Comparison of ENCODE assay signal across 30 mouse cellular contexts in genomic region chr7:6262120-6262519, GRCm38 (mm10). TPM values are rescaled to one million over a fixed set of nuclear protein-coding genes. Genes with fewer than 3 reads are reported as not detected.
DNase-seq lines count a peak whose midpoint lies in the region; ATAC-seq and TF ChIP-seq lines count a peak whose summit lies in the region.
"Had no signal": no experiment of that assay in that cellular context is flagged by ENCODE, and none has a peak within 500 bp of the region (broad histone marks: within the 10 kb centered on the region; RNA-seq: fewer than 3 reads in every experiment).

No protein-coding gene starts in this region.

- H3K9ac ChIP-seq in midbrain, postnatal 0 days (replicated peaks; ENCODE audit: low read length, poor library complexity, severe bottlenecking): no peak overlapping the region
- no peak overlapping the region for H3K9ac ChIP-seq in midbrain, embryonic 15.5 days
- H3K9ac ChIP-seq: forebrain, embryonic 12.5 days; hindbrain, embryonic 13.5 days; intestine, embryonic 15.5 days; liver, embryonic 13.5 days; midbrain, embryonic 13.5 days had no signal

- no peak overlapping the region for H3K4me3 ChIP-seq in kidney, adult 2 months (ENCODE audit: insufficient read depth, low read depth, low read length)
- no peak overlapping the region for H3K4me3 ChIP-seq in midbrain, postnatal 0 days (ENCODE audit: low read depth, low read length)
- no peak overlapping the region for H3K4me3 ChIP-seq in midbrain, embryonic 15.5 days
- H3K4me3 ChIP-seq: embryonic facial prominence, embryonic 10.5 days; forebrain, embryonic 12.5 days; hindbrain, embryonic 13.5 days; intestine, embryonic 15.5 days; left cerebral cortex, adult 2 months; liver, embryonic 13.5 days; midbrain, embryonic 13.5 days; myocyte had no signal

- peak; percentile 31 for DNase-seq in kidney, adult 2 months
- DNase-seq in kidney, adult 11 months: no peak
- no peak for DNase-seq in midbrain, postnatal 0 days (ENCODE audit: low spot score)
- no peak for DNase-seq in Patski (ENCODE audit: low read depth, low spot score)
- DNase-seq in heart, adult 8-10 months (ENCODE audit: low spot score): no peak
- DNase-seq in spleen, postnatal 4 days (ENCODE audit: low spot score in 2 of 2): no peak
- DNase-seq: adrenal gland, adult 8-10 months; cerebellum, adult 8-10 months; gastrocnemius, postnatal 36 days; heart, postnatal 14 days; kidney, postnatal 10 days; layer of hippocampus, adult 9-11 months; left cerebral cortex, postnatal 4 days; liver, embryonic 13.5 days; thymus, postnatal 36 days had no signal

- in situ Hi-C loops in Patski (cut with MboI; ENCODE audit: low pct_unique_long_range_greater_than_20kb): no loop called here

- no peak overlapping the region for H3K27ac ChIP-seq in kidney, adult 2 months (ENCODE audit: insufficient read depth, low read depth, low read length)
- no peak overlapping the region for H3K27ac ChIP-seq in midbrain, postnatal 0 days (ENCODE audit: low read depth, low read length)
- H3K27ac ChIP-seq in midbrain, embryonic 15.5 days: no peak overlapping the region
- H3K27ac ChIP-seq: embryonic facial prominence, embryonic 10.5 days; forebrain, embryonic 12.5 days; hindbrain, embryonic 13.5 days; intestine, embryonic 15.5 days; left cerebral cortex, adult 2 months; liver, embryonic 13.5 days; midbrain, embryonic 13.5 days had no signal

- WGBS in kidney, adult 2 months: 87% methylated on average over 3 of the region's 3 CpGs
- WGBS in midbrain, postnatal 0 days: 84% methylated on average over 3 of the region's 3 CpGs
- 81% methylated on average over 3 of the region's 3 CpGs for WGBS in midbrain, embryonic 15.5 days

- CTCF ChIA-PET in Patski (lab: Charles Lee): no interaction called here

- ATAC-seq in midbrain, postnatal 0 days (ENCODE audit: low FRiP score): no peak
- ATAC-seq in midbrain, embryonic 15.5 days (replicated peaks): no peak
- ATAC-seq in Patski: no peak
- ATAC-seq: intestine, embryonic 15.5 days; lung, postnatal 0 days; midbrain, embryonic 13.5 days had no signal

- no peaks in the 10 kb centered on the region for H3K27me3 ChIP-seq in kidney, adult 2 months (replicated peaks; ENCODE audit: control insufficient read depth, insufficient read depth, low read length)
- H3K27me3 ChIP-seq in midbrain, postnatal 0 days (ENCODE audit: insufficient read depth, low read length): no peaks in the 10 kb centered on the region
- no peaks in the 10 kb centered on the region for H3K27me3 ChIP-seq in midbrain, embryonic 15.5 days (replicated peaks)
- H3K27me3 ChIP-seq in Patski: peaks cover 24% of the 10 kb centered on the region
- H3K27me3 ChIP-seq: forebrain, embryonic 12.5 days; hindbrain, embryonic 13.5 days; intestine, embryonic 15.5 days; liver, embryonic 13.5 days; midbrain, embryonic 13.5 days had no signal

- no peaks in the 10 kb centered on the region for H3K4me1 ChIP-seq in kidney, adult 2 months (ENCODE audit: control insufficient read depth, insufficient read depth, low read length)
- no peaks in the 10 kb centered on the region for H3K4me1 ChIP-seq in midbrain, postnatal 0 days (ENCODE audit: insufficient read depth, low read length)
- no peaks in the 10 kb centered on the region for H3K4me1 ChIP-seq in midbrain, embryonic 15.5 days
- H3K4me1 ChIP-seq: embryonic facial prominence, embryonic 10.5 days; forebrain, embryonic 12.5 days; hindbrain, embryonic 13.5 days; intestine, embryonic 15.5 days; liver, embryonic 13.5 days; midbrain, embryonic 13.5 days had no signal

- TF ChIP-seq CTCF in kidney, adult 2 months (conservative IDR thresholded peaks at IDR 0.05; ENCODE audit: insufficient read depth, insufficient read length, low read depth, low read length): peak; percentile 69
- TF ChIP-seq CTCF in midbrain, postnatal 0 days (IDR thresholded peaks at IDR 0.05): peak; percentile 28; the same call in 1 of the 2 replicates
- peak; percentile 32 for TF ChIP-seq CTCF in Patski (IDR thresholded peaks at IDR 0.05)

- POLR2A ChIA-PET in Patski (lab: Charles Lee): no interaction called here

- no peak overlapping the region for H3K4me2 ChIP-seq in midbrain, postnatal 0 days (ENCODE audit: low read depth, low read length, poor library complexity, severe bottlenecking)
- H3K4me2 ChIP-seq in midbrain, embryonic 15.5 days: no peak overlapping the region
- H3K4me2 ChIP-seq: forebrain, embryonic 12.5 days; heart, embryonic 11.5 days; hindbrain, embryonic 13.5 days; intestine, embryonic 15.5 days; liver, embryonic 13.5 days; midbrain, embryonic 13.5 days had no signal

- H3K36me3 ChIP-seq in kidney, adult 2 months (ENCODE audit: control insufficient read depth, insufficient read depth, low read length): no peaks in the 10 kb centered on the region
- no peaks in the 10 kb centered on the region for H3K36me3 ChIP-seq in midbrain, postnatal 0 days (ENCODE audit: insufficient read depth, low read length)
- no peaks in the 10 kb centered on the region for H3K36me3 ChIP-seq in midbrain, embryonic 15.5 days (replicated peaks)
- H3K36me3 ChIP-seq: embryonic facial prominence, embryonic 10.5 days; forebrain, embryonic 12.5 days; hindbrain, embryonic 13.5 days; intestine, embryonic 15.5 days; liver, embryonic 13.5 days; midbrain, embryonic 13.5 days had no signal

- 0 out of 2 replicates have a peak, but pooled peaks cover 3% of the 10 kb centered on the region for H3K9me3 ChIP-seq in midbrain, postnatal 0 days (ENCODE audit: low read length)
- no peaks in the 10 kb centered on the region for H3K9me3 ChIP-seq in midbrain, embryonic 15.5 days
- H3K9me3 ChIP-seq: forebrain, embryonic 12.5 days; hindbrain, embryonic 13.5 days; intestine, embryonic 15.5 days; liver, embryonic 13.5 days; midbrain, embryonic 13.5 days had no signal

- no peak for TF ChIP-seq POLR2A in kidney, adult 2 months (IDR thresholded peaks at IDR 0.05; ENCODE audit: low read depth, low read length)

RNA-seq across cellular contexts. Expression of gene Epp13, which starts 9.6 kb away (rescaled TPM):
- polyA plus RNA-seq in kidney, adult 2 months (2012; rRNA removed): not detected in 2 replicates
- total RNA-seq in midbrain, postnatal 0 days (2014; rRNA removed): not detected in 2 replicates
- polyA plus RNA-seq in midbrain, postnatal 0 days (2015; fragmentation: Nextera tagmentation; extraction: Ambion mirVana): 0.39 TPM in 1 of 2 replicates, not detected in the other
- not detected in 2 replicates for polyA plus RNA-seq in midbrain, embryonic 15.5 days (2015; fragmentation: Nextera tagmentation; extraction: Ambion mirVana)
- polyA plus RNA-seq in Patski (2021): not detected
- total RNA-seq in heart, adult 8-10 months (2022): not detected
- total RNA-seq: adrenal gland, adult 8-10 months; common myeloid progenitor, adult 5-6 weeks; gastrocnemius, postnatal 36 days; heart, postnatal 14 days; left cerebral cortex, adult 2 months; left cerebral cortex, postnatal 4 days; megakaryocyte, adult 5-6 weeks had no signal
- polyA plus RNA-seq: C2C12; embryonic facial prominence, embryonic 10.5 days; forebrain, embryonic 12.5 days; heart, embryonic 11.5 days; intestine, embryonic 15.5 days; liver, embryonic 13.5 days; lung, postnatal 0 days; midbrain, embryonic 13.5 days; myocyte; neural tube, embryonic 14.5 days; small intestine, adult 2 months had no signal

RNA-seq across cellular contexts. Expression of gene Zfp667, which starts 24.3 kb away (rescaled TPM):
- polyA plus RNA-seq in kidney, adult 2 months (2012; rRNA removed): 0.75 and 0.95 TPM in 2 replicates
- total RNA-seq in midbrain, postnatal 0 days (2014; rRNA removed): 5.2 and 7.1 TPM in 2 replicates
- polyA plus RNA-seq in midbrain, postnatal 0 days (2015; fragmentation: Nextera tagmentation; extraction: Ambion mirVana): 11.0 and 12.4 TPM in 2 replicates
- 15.5 and 16.8 TPM in 2 replicates for polyA plus RNA-seq in midbrain, embryonic 15.5 days (2015; fragmentation: Nextera tagmentation; extraction: Ambion mirVana)
- 3.6 TPM for polyA plus RNA-seq in Patski (2021)
- 1 to 10 TPM; 2.9 to 4.9 (median 4.2) TPM for total RNA-seq in heart, adult 8-10 months (2022)

RNA-seq across cellular contexts. Expression of gene Zscan5b, which starts 40.0 kb away (rescaled TPM):
- polyA plus RNA-seq in kidney, adult 2 months (2012; rRNA removed): not detected in 2 replicates
- not detected in 2 replicates for total RNA-seq in midbrain, postnatal 0 days (2014; rRNA removed)
- polyA plus RNA-seq in midbrain, postnatal 0 days (2015; fragmentation: Nextera tagmentation; extraction: Ambion mirVana): not detected in 2 replicates
- not detected in 2 replicates for polyA plus RNA-seq in midbrain, embryonic 15.5 days (2015; fragmentation: Nextera tagmentation; extraction: Ambion mirVana)
- not detected for polyA plus RNA-seq in Patski (2021)
- not detected for total RNA-seq in heart, adult 8-10 months (2022)
- total RNA-seq: adrenal gland, adult 8-10 months; common myeloid progenitor, adult 5-6 weeks; gastrocnemius, postnatal 36 days; heart, postnatal 14 days; left cerebral cortex, adult 2 months; left cerebral cortex, postnatal 4 days; megakaryocyte, adult 5-6 weeks had no signal
- polyA plus RNA-seq: C2C12; embryonic facial prominence, embryonic 10.5 days; forebrain, embryonic 12.5 days; heart, embryonic 11.5 days; hindbrain, embryonic 13.5 days; intestine, embryonic 15.5 days; liver, embryonic 13.5 days; lung, postnatal 0 days; midbrain, embryonic 13.5 days; myocyte; neural tube, embryonic 14.5 days; small intestine, adult 2 months had no signal
